Mouse (Mus musculus): ENCODE data around the gene Myh14.

GRCm38 (mm10) chr7:44641887-44642286 is 28.8 kb downstream of the Myh14 start:
- TF ChIP-seq POLR2A (IDR thresholded peaks at IDR 0.05; ENCODE audit: borderline replicate concordance, insufficient read depth, low read length): no peak
- peak; percentile 88 for TF ChIP-seq CTCF (IDR thresholded peaks at IDR 0.05; ENCODE audit: borderline replicate concordance, insufficient read depth, low read depth, low read length)
